Mouse (Mus musculus): ENCODE measurements at regions not wholly inside any gene's neighbourhood (a gene's known extent, or its start where the extent isn't known, plus 50 kb on each side); places are given as distances from the start of the nearest gene placed in this dataset.

DNA sequence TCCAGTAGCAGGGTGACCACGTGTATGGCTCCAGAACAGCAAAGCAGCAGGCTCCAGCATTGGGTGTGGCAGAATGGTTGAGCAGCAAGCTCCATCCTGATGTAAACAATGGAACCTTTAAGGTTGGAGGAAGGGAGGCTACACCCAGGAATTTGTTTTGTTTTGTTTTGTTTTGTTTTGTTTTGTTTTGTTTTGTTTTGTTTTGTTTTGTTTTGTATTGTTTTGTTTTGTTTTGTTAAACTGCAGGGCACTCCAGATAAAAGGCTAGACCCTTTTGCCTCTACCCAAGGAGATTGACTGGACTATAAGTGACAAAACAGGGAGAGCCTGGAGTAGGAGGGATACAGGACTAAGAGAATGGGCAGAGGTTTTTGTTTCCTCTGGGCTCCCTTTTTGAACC is 647.5 kb downstream of the Kcnj3 start:
- no peaks in the 10 kb centered on the region for H3K36me3 ChIP-seq
- no peak overlapping the region for H3K4me3 ChIP-seq
- no peak overlapping the region for H3K9ac ChIP-seq (replicated peaks)
- 50% methylated on average over 1 of the region's 1 CpGs for WGBS
- no peaks in the 10 kb centered on the region for H3K4me1 ChIP-seq
- ATAC-seq (ENCODE audit: low FRiP score, low read depth) = no peak
- no peak overlapping the region for H3K4me2 ChIP-seq (replicated peaks)
- H3K9me3 ChIP-seq = no peaks in the 10 kb centered on the region
- no peaks in the 10 kb centered on the region for H3K27me3 ChIP-seq
- no peak overlapping the region for H3K27ac ChIP-seq (replicated peaks)

DNA sequence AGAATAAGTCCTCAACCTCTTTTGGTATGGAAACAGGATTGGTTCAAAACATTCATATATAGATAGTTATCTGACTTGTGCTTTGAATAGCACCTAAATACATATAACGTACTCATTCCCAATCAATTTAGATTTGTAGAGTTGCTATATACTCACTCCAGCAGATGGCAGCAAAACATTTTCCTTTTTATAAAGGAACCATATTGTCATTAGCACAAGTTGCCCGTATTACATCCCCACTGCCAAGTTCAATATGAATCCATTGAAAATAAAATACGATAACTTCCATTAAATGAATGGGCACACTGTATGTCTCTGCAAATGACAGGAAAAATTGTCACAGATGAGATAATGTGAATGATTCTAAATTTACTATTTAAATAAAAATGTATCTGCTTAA is 673.8 kb downstream of the Kcnj3 start:
- Histone ChIP-seq H3K4me1 (no peaks in the 10 kb centered on the region), H3K27ac (replicated peaks) (no peak overlapping the region), H3K9me3 (no peaks in the 10 kb centered on the region), H3K36me3 (no peaks in the 10 kb centered on the region), H3K4me2 (replicated peaks) (no peak overlapping the region), H3K27me3 (peaks cover 13% of the 10 kb centered on the region), H3K9ac (replicated peaks) (no peak overlapping the region), H3K4me3 (no peak overlapping the region)
- no peak for ATAC-seq (ENCODE audit: low FRiP score, low read depth)
- 54% methylated on average over 3 of the region's 3 CpGs for WGBS

DNA sequence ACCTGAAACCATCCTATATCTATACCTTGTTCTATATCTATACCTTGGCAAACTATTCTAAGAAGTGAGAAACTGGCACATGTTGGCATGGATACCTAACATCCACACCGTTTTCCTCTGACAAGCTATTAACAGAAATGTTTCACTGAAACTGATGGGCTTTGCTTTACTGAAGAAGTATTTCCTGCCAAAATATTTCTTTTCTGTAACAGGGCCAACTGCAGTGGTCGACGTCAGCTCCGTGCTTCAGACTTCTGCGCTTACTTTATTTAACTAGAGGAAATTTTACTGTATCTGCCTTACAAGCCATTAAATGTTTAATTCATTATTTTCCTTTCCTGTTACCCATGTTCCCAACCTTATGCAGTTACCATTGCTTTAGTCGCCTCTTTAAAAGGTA is 674.2 kb downstream of the Kcnj3 start:
- Histone ChIP-seq H3K9me3 (no peaks in the 10 kb centered on the region), H3K9ac (replicated peaks) (no peak overlapping the region), H3K27ac (replicated peaks) (no peak overlapping the region), H3K4me3 (no peak overlapping the region), H3K27me3 (peaks cover 13% of the 10 kb centered on the region), H3K4me1 (no peaks in the 10 kb centered on the region), H3K36me3 (no peaks in the 10 kb centered on the region), H3K4me2 (replicated peaks) (no peak overlapping the region)
- 84% methylated on average over 6 of the region's 6 CpGs for WGBS
- no peak for ATAC-seq (ENCODE audit: low FRiP score, low read depth)

DNA sequence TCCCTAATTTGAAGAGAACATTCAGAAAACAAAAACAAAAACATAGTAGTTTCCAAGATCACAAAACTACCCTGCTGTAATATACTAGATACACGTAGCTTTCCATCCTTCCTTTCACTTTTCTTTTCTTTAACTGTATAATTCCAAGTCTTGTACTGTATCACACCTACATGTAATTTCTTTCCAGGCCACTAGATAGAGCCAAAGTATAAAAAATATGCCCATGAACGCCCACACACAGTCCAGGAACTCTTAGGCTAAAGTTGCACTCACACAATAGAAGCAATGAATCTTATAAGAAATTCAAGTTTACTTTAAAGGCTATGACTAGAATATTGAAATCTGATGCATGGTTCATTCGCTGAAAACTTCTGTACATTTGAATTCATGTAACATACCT is 678.7 kb downstream of the Kcnj3 start:
- WGBS = 26% methylated on average over 3 of the region's 3 CpGs
- H3K9me3 ChIP-seq = no peaks in the 10 kb centered on the region
- no peak overlapping the region for H3K4me2 ChIP-seq (replicated peaks)
- no peaks in the 10 kb centered on the region for H3K36me3 ChIP-seq
- no peaks in the 10 kb centered on the region for H3K4me1 ChIP-seq
- no peak overlapping the region for H3K27ac ChIP-seq (replicated peaks)
- no peak overlapping the region for H3K9ac ChIP-seq (replicated peaks)
- H3K27me3 ChIP-seq = peaks cover 16% of the 10 kb centered on the region
- peak; percentile 73; the same call in 1 of the 2 replicates for ATAC-seq (ENCODE audit: low FRiP score, low read depth)
- H3K4me3 ChIP-seq = no peak overlapping the region

DNA sequence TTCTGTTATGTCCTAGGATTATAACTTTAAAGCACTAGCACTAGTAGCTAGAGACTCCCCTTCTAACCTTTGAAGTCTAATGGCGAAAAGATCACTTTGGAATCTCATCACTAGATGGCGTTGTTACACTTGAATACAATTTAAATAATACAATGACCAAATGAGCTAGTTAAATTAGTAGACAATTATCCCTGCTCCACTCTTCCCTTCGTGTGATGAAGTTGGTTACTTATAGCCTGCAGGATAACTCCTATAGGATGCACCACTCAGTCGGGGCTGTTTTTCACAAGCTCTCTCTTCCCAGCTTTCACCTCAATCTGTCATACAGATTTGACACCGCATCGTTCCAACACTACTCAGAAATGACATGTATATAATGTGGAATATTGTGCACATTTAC is 683.6 kb downstream of the Kcnj3 start:
- peak; percentile 78 for ATAC-seq (ENCODE audit: low FRiP score, low read depth)
- no peak overlapping the region for H3K4me2 ChIP-seq (replicated peaks)
- 28% methylated on average over 6 of the region's 6 CpGs for WGBS

DNA sequence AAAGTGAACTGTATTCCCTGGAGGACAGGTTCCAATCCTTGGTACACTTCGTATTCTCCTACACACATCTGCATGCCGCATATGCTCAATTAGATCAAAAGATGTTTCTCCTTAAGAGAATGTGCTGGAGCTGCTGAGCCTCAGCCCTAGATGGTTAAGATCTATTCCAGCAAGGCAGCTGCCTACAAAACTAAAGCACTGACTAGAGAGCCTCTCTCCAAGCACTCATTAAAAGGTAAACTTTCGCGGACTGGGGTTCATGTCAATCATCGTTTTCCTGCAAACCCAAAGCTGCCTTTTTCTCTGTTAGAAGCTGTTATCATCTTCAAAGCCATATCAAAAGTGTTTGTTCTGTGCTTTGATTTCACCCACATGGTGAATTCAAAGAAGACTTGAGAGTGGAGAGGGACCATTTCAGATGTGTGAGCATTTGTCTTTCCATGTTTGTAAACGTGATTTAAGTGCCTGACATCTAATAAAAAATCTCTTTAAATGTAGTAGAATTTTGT is 711.4 kb downstream of the Kcnj3 start:
- H3K27ac ChIP-seq (replicated peaks) = no peak overlapping the region
- WGBS = 66% methylated on average over 6 of the region's 6 CpGs
- ATAC-seq (ENCODE audit: low FRiP score, low read depth) = 0 out of 2 replicates have a peak, but pooled peaks have one; percentile 41

More for the DNA sequence above, 683.6 kb downstream of the Kcnj3 start:
- Histone ChIP-seq H3K27ac (replicated peaks) (no peak overlapping the region), H3K36me3 (no peaks in the 10 kb centered on the region), H3K9me3 (no peaks in the 10 kb centered on the region), H3K9ac (replicated peaks) (no peak overlapping the region), H3K4me1 (no peaks in the 10 kb centered on the region), H3K4me3 (no peak overlapping the region), H3K27me3 (peaks cover 3% of the 10 kb centered on the region; the same call in 1 of the 2 replicates)

DNA sequence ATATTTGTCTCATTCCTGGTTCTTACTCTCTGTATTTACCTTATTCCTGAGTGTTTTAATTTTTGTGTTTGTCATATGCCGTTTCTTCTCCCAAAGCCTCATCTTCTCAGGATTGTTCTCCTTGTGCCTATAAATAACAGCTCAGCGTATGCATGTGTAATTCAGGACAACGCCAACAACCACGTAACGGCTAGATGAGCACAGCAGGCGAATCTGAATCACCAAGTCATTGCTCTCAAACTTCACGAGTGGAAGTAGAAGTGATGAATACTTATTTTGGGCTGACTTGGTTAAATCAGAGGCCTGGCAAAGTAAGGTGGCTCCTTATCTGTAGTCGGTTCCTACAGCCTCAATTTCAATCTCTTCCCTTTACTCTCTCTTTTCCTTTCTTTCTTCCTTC is 760.7 kb downstream of the Kcnj3 start:
- Histone ChIP-seq H3K4me3 (no peak overlapping the region), H3K4me1 (no peaks in the 10 kb centered on the region), H3K9ac (replicated peaks) (no peak overlapping the region), H3K27me3 (no peaks in the 10 kb centered on the region), H3K4me2 (replicated peaks) (no peak overlapping the region), H3K36me3 (no peaks in the 10 kb centered on the region), H3K9me3 (no peaks in the 10 kb centered on the region), H3K27ac (replicated peaks) (no peak overlapping the region)
- 75% methylated on average over 8 of the region's 8 CpGs for WGBS
- ATAC-seq (ENCODE audit: low FRiP score, low read depth) = no peak

More for the DNA sequence above, 711.4 kb downstream of the Kcnj3 start:
- no peaks in the 10 kb centered on the region for H3K36me3 ChIP-seq
- H3K9ac ChIP-seq (replicated peaks) = no peak overlapping the region
- no peaks in the 10 kb centered on the region for H3K9me3 ChIP-seq
- H3K27me3 ChIP-seq = no peaks in the 10 kb centered on the region
- H3K4me3 ChIP-seq = no peak overlapping the region
- H3K4me2 ChIP-seq (replicated peaks) = no peak overlapping the region
- H3K4me1 ChIP-seq = no peaks in the 10 kb centered on the region

DNA sequence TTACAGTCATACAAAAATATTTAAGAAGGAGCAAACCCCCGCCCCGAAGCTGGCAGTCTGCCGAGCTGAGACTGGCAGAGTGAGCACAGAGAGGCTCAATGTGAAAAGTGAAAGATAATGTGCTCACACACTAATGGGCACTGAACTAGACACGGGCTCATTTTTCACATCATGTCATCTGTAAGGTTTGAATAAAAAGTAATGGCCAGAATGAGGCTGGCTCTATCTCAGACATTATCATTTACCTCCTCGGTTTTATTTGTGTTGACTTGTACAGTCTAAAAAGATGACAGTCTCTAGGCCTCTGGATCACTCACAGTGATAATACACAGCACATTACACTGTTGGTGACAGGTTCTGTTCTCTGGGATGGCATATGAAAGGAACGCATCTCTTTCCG is 791.7 kb downstream of the Kcnj3 start:
- Histone ChIP-seq H3K4me1 (no peaks in the 10 kb centered on the region), H3K36me3 (no peaks in the 10 kb centered on the region), H3K4me3 (no peak overlapping the region), H3K27ac (replicated peaks) (no peak overlapping the region), H3K9ac (replicated peaks) (no peak overlapping the region), H3K27me3 (no peaks in the 10 kb centered on the region), H3K4me2 (replicated peaks) (no peak overlapping the region), H3K9me3 (no peaks in the 10 kb centered on the region)
- ATAC-seq (ENCODE audit: low FRiP score, low read depth) = no peak
- WGBS = 80% methylated on average over 7 of the region's 7 CpGs

DNA sequence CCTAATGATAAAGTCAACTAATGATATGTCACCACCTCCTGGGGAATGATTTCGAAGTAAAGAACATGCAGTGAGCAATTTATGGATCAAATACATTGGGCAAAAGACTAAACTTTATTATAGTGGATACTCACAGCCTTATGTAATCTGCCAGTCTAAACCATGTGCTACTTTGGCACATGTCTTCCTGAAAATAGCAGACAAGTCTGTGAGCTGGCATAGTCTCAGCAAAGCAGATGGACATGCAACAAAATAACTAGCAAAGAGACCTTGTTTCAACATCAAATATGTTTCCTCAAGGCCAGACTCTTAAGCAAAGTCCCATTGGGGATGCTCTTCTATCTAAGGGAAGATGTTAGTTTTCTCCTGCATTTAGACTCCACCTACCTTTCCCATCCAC is 797.3 kb downstream of the Kcnj3 start:
- Histone ChIP-seq H3K27ac (replicated peaks) (no peak overlapping the region), H3K4me3 (no peak overlapping the region), H3K4me2 (replicated peaks) (no peak overlapping the region), H3K9me3 (no peaks in the 10 kb centered on the region), H3K36me3 (no peaks in the 10 kb centered on the region), H3K27me3 (no peaks in the 10 kb centered on the region), H3K4me1 (no peaks in the 10 kb centered on the region), H3K9ac (replicated peaks) (no peak overlapping the region)
- no peak for ATAC-seq (ENCODE audit: low FRiP score, low read depth)
- 70% methylated on average over 1 of the region's 1 CpGs for WGBS

DNA sequence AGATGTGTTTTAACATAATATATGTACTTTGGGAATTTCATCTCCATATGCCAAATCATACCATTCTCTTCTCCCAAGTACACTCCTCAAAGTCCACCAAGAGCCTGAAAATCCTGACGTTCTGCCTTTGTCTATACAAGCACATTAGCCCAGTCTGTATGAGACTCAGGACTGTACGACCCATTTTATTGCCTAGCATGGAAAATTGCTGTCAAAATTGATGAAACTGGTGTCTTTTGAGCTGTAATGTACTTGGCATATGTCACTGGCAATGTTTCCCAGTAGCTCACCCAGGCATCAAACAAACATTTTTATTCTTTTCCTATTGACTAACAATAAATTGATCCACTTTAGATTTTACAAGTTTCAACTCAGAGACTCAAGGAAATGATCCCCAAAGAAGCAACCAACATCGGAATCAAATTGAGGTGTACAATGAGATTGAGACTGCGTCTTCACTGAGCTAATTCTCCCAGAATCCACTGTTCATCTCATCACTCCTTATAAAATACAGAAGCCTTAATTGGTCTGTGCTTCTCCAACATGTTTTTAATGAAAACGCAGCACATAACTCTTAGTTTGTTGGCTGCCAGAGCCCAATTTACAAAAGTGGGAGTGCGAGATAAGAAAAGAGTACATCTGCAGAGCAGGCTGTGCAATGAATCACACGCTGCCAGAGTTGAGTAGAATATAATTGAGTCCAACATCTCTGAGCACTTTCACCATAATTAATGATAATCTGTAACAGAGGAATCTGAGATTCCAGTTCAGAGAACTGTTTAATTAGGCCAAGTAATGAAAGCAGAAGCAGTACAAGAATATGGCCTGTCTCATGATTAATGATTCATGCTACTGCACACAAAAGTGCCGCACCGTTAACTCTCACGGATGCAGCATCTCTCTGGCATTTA is 821.5 kb downstream of the Kcnj3 start:
- no peaks in the 10 kb centered on the region for H3K27me3 ChIP-seq
- no peak overlapping the region for H3K4me2 ChIP-seq (replicated peaks)
- H3K9ac ChIP-seq (replicated peaks) = no peak overlapping the region
- H3K4me3 ChIP-seq = no peak overlapping the region
- no peak overlapping the region for H3K27ac ChIP-seq (replicated peaks)
- H3K4me1 ChIP-seq = 0 out of 2 replicates have a peak, but pooled peaks cover 2% of the 10 kb centered on the region
- no peaks in the 10 kb centered on the region for H3K36me3 ChIP-seq
- WGBS = 71% methylated on average over 10 of the region's 10 CpGs
- peak; percentile 60; the same call in 1 of the 2 replicates for ATAC-seq (ENCODE audit: low FRiP score, low read depth)
- H3K9me3 ChIP-seq = no peaks in the 10 kb centered on the region

DNA sequence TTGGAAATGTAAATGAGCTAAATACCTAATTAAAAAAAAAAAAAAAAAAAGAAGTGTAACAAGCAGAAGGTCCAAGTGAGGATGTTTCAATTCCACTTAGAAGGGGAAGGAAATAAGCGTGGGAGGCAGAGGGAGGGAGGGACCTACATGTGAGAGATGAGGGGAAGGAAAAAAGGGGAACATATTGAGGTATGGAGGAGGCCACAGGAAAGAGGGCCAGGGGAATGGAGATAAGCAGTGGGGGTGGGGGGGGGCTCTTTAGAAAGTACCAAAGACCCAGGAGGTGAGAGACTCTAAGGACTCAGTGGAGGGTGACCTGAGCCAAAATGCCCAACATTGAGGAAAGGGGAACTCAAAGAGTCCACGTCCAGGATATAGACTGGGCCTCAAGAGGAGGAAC is 818.9 kb downstream of the Nr4a2 start:
- Histone ChIP-seq H3K9ac (replicated peaks) (no peak overlapping the region), H3K4me3 (no peak overlapping the region), H3K27me3 (no peaks in the 10 kb centered on the region), H3K27ac (replicated peaks) (no peak overlapping the region), H3K36me3 (no peaks in the 10 kb centered on the region), H3K4me1 (no peaks in the 10 kb centered on the region), H3K4me2 (replicated peaks) (no peak overlapping the region), H3K9me3 (no peaks in the 10 kb centered on the region)
- no peak for ATAC-seq (ENCODE audit: low FRiP score, low read depth)
- 68% methylated on average over 2 of the region's 2 CpGs for WGBS

DNA sequence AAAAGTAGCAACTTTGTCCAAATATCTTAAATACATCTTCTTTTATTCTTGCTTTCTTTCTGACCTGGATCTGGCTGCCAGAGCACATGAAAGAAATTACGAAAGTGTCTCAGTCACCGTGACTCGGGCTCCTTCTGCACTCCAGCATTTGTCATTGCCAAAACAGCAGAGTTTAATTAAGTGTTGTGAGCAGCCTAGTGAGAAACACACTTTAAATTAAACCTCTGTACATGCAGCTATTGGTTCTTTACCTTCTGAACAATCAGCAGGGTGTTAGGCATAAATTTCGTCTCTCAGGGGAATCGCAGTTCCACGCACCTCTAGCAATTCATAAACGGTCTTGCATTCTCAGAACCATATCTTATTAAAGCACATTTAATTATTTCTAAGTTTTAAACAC is 802.1 kb downstream of the Nr4a2 start:
- no peak for ATAC-seq (ENCODE audit: low FRiP score, low read depth)
- Histone ChIP-seq H3K4me3 (no peak overlapping the region), H3K9ac (replicated peaks) (no peak overlapping the region), H3K36me3 (no peaks in the 10 kb centered on the region), H3K4me2 (replicated peaks) (no peak overlapping the region), H3K27ac (replicated peaks) (no peak overlapping the region), H3K9me3 (no peaks in the 10 kb centered on the region), H3K4me1 (no peaks in the 10 kb centered on the region; the same call in 1 of the 2 replicates), H3K27me3 (no peaks in the 10 kb centered on the region)
- 61% methylated on average over 7 of the region's 7 CpGs for WGBS

Data from midbrain, embryonic 12.5 days (tissue).